Comparison of ENCODE assay signal across 9 mouse cellular contexts in genomic region chr1:154189842-154190530, GRCm38 (mm10). TPM values are rescaled to one million over a fixed set of nuclear protein-coding genes. Genes with fewer than 3 reads are reported as not detected.
A peak's percentile ranks its signal among the peaks of the same experiment; 100 is the strongest.
DNase-seq lines count a peak whose midpoint lies in the region; ATAC-seq and TF ChIP-seq lines count a peak whose summit lies in the region.
"Had no signal": no experiment of that assay in that cellular context is flagged by ENCODE, and none has a peak within 500 bp of the region (broad histone marks: within the 10 kb centered on the region; RNA-seq: fewer than 3 reads in every experiment).

No protein-coding gene starts in this region.

- peak; percentile 18 for DNase-seq in lung, postnatal 0 days (ENCODE audit: low spot score)
- DNase-seq in lung, postnatal 25 days (ENCODE audit: low spot score): no peak
- peak; percentile 31 for DNase-seq in cerebellum, adult 9-10 months
- DNase-seq in frontal cortex, postnatal 10 days (ENCODE audit: low spot score in 2 of 2): peak; percentile 64 to 71
- peak; percentile 58 for DNase-seq in left cerebral cortex, adult 11 months (ENCODE audit: low spot score)
- DNase-seq in stomach, postnatal 0 days (ENCODE audit: low spot score): peak; percentile 36

- H3K36me3 ChIP-seq in lung, postnatal 0 days (ENCODE audit: insufficient read depth, low read length): no peaks in the 10 kb centered on the region
- H3K36me3 ChIP-seq in stomach, postnatal 0 days (ENCODE audit: control insufficient read depth, insufficient read depth, low read length): no peaks in the 10 kb centered on the region
- H3K36me3 ChIP-seq: midbrain, embryonic 12.5 days had no signal

- peak; percentile 35 for TF ChIP-seq CTCF in lung, postnatal 0 days (IDR thresholded peaks at IDR 0.05)
- peak; percentile 63 for TF ChIP-seq CTCF in stomach, postnatal 0 days (IDR thresholded peaks at IDR 0.05; ENCODE audit: low read depth)

- H3K27ac ChIP-seq in lung, postnatal 0 days (ENCODE audit: low read length): no peak overlapping the region
- H3K27ac ChIP-seq in stomach, postnatal 0 days (replicated peaks): peak overlapping the region; percentile 24; the same call in 1 of the 2 replicates
- H3K27ac ChIP-seq: midbrain, embryonic 12.5 days had no signal

- TF ChIP-seq EP300 in lung, postnatal 0 days (IDR thresholded peaks at IDR 0.05): no peak
- TF ChIP-seq EP300 in stomach, postnatal 0 days (optimal IDR thresholded peaks at IDR 0.05): no peak

- no peak for ATAC-seq in lung, postnatal 0 days
- ATAC-seq in stomach, postnatal 0 days (ENCODE audit: low FRiP score, low TSS enrichment): no peak
- ATAC-seq in granulocyte monocyte progenitor cell, adult 5-6 weeks (replicated peaks; ENCODE audit: poor library complexity, severe bottlenecking): no peak

- no peak overlapping the region for H3K4me2 ChIP-seq in lung, postnatal 0 days (replicated peaks; ENCODE audit: low read depth, low read length)
- H3K4me2 ChIP-seq in stomach, postnatal 0 days (replicated peaks; ENCODE audit: low read depth): no peak overlapping the region
- H3K4me2 ChIP-seq: midbrain, embryonic 12.5 days had no signal

- H3K9ac ChIP-seq in lung, postnatal 0 days (replicated peaks; ENCODE audit: low read depth): no peak overlapping the region
- no peak overlapping the region for H3K9ac ChIP-seq in stomach, postnatal 0 days (ENCODE audit: low read length)
- H3K9ac ChIP-seq: midbrain, embryonic 12.5 days had no signal

- no peaks in the 10 kb centered on the region for H3K9me3 ChIP-seq in lung, postnatal 0 days (ENCODE audit: low read length)
- H3K9me3 ChIP-seq in stomach, postnatal 0 days (ENCODE audit: control insufficient read depth, low read length): no peaks in the 10 kb centered on the region
- H3K9me3 ChIP-seq: midbrain, embryonic 12.5 days had no signal

- no peaks in the 10 kb centered on the region for H3K27me3 ChIP-seq in lung, postnatal 0 days (replicated peaks; ENCODE audit: insufficient read depth, low read length)
- no peaks in the 10 kb centered on the region for H3K27me3 ChIP-seq in stomach, postnatal 0 days (ENCODE audit: control insufficient read depth, insufficient read depth, low read length)
- H3K27me3 ChIP-seq: midbrain, embryonic 12.5 days had no signal

- H3K4me3 ChIP-seq in lung, postnatal 0 days (ENCODE audit: low read depth, low read length): no peak overlapping the region
- no peak overlapping the region for H3K4me3 ChIP-seq in stomach, postnatal 0 days (ENCODE audit: low read depth, low read length)
- H3K4me3 ChIP-seq: midbrain, embryonic 12.5 days had no signal

- no peaks in the 10 kb centered on the region for H3K4me1 ChIP-seq in lung, postnatal 0 days (ENCODE audit: insufficient read depth, low read depth, low read length)
- H3K4me1 ChIP-seq in stomach, postnatal 0 days (replicated peaks; ENCODE audit: control insufficient read depth, insufficient read depth): no peaks in the 10 kb centered on the region
- H3K4me1 ChIP-seq: midbrain, embryonic 12.5 days had no signal

- 70% methylated on average over 14 of the region's 18 CpGs for WGBS in lung, postnatal 0 days
- 46% methylated on average over 14 of the region's 18 CpGs for WGBS in stomach, postnatal 0 days

RNA-seq across cellular contexts. Expression of gene Zfp648, which starts 11.0 kb away (rescaled TPM):
- not detected in 2 replicates for polyA plus RNA-seq in lung, postnatal 0 days (2015; fragmentation: Nextera tagmentation; extraction: Ambion mirVana)
- 0.05 and 0.06 TPM in 2 replicates for polyA plus RNA-seq in stomach, postnatal 0 days (2015; fragmentation: Nextera tagmentation; extraction: Ambion mirVana)
- total RNA-seq in granulocyte monocyte progenitor cell, adult 5-6 weeks (2014; fragmentation: Nextera tagmentation): not detected in 2 replicates
- total RNA-seq in granulocyte monocyte progenitor cell, adult 5-6 weeks (2017): not detected in 2 replicates
- total RNA-seq: common myeloid progenitor, adult 5-6 weeks had no signal
